Mouse (Mus musculus) olfactory bulb, adult 2 months (tissue): ENCODE measurements around the gene Ppp1r18.

Experiments used
- CTCF ChIP-seq: fragments of 200-500 bp; IDR thresholded peaks from 2 replicates; pipeline ENCODE4 v1.5.1; 2012; ENCODE audit warnings: low read depth, mild to moderate bottlenecking, low read length, moderate library complexity; ENCODE audit not compliant: insufficient read depth
- POLR2A ChIP-seq: fragments of 200-500 bp; IDR thresholded peaks from 2 replicates; pipeline ENCODE4 v1.6.1; 2012; ENCODE audit warnings: mild to moderate bottlenecking, low read depth, low read length, moderate library complexity; ENCODE audit not compliant: insufficient read depth

- TF ChIP-seq CTCF (no peak), POLR2A (no peak)
Observed at GRCm38 (mm10) chr17:35837487-35837886, 27.9 kb upstream of the Ppp1r18 start.
